Mouse (Mus musculus) stomach, embryonic 14.5 days (tissue): ENCODE measurements around the gene Bcl9. TPM values are rescaled to one million over a fixed set of nuclear protein-coding genes. Genes with fewer than 3 reads are reported as not detected.

Experiments used
- ATAC-seq: fragments of 200-750 bp; cut with Nextera tagmentation; 2 replicates; pipeline ENCODE4 v1.8.0; 2017; ENCODE audit warnings: low read depth, moderate TSS enrichment; ENCODE audit not compliant: insufficient number of reproducible peaks, insufficient read depth, low FRiP score
- H3K27ac ChIP-seq: fragments of 300-500 bp; sonication (generic); 2 replicates; pipeline ENCODE4 v1.5.1; 2014; ENCODE audit warnings: mild to moderate bottlenecking, low read length, moderate library complexity, mixed read lengths
- H3K27me3 ChIP-seq: fragments of 300-500 bp; sonication (generic); 2 replicates; pipeline ENCODE4 v1.6.1; 2014; ENCODE audit warnings: low read length, control low read depth, mixed read lengths; ENCODE audit not compliant: control insufficient read depth, insufficient read depth
- H3K36me3 ChIP-seq: fragments of 300-500 bp; sonication (generic); 2 replicates; pipeline ENCODE4 v1.6.1; 2014; ENCODE audit warnings: mild to moderate bottlenecking, control low read depth, low read length, moderate library complexity, mixed read lengths; ENCODE audit not compliant: control insufficient read depth, insufficient read depth
- H3K4me1 ChIP-seq: fragments of 300-500 bp; sonication (generic); 2 replicates; pipeline ENCODE4 v1.6.1; 2014; ENCODE audit warnings: low read length, control low read depth, mixed read lengths; ENCODE audit not compliant: control insufficient read depth, insufficient read depth
- H3K4me2 ChIP-seq: fragments of 300-500 bp; sonication (generic); replicated peaks from 2 replicates; pipeline ENCODE4 v1.6.1; 2014; ENCODE audit warnings: low read depth, low read length, control low read depth
- H3K4me3 ChIP-seq: fragments of 300-500 bp; sonication (generic); 2 replicates; pipeline ENCODE4 v1.5.1; 2014; ENCODE audit warnings: low read depth, low read length, control low read depth
- H3K9ac ChIP-seq: fragments of 300-500 bp; sonication (generic); replicated peaks from 2 replicates; pipeline ENCODE4 v1.6.1; 2014; ENCODE audit warnings: low read depth, mild to moderate bottlenecking, control low read depth, low read length, moderate library complexity, mixed read lengths
- H3K9me3 ChIP-seq: fragments of 300-500 bp; sonication (generic); 2 replicates; pipeline ENCODE4 v1.6.1; 2016; ENCODE audit warnings: low read depth, low read length, control low read depth; ENCODE audit not compliant: control insufficient read depth
- WGBS: fragments of 180-500 bp; shearing (Covaris S2); extraction: QIAGEN DNeasy Blood & Tissue Kit; methylation state at CpG from one replicate; pipeline ENCODE4 v1.1.7; 2014; 5-methylcytosine and 5-hydroxymethylcytosine counted together
- polyA plus RNA-seq: library from polyadenylated mRNA; unstranded; fragments of >200 nt; fragmentation: Nextera tagmentation; extraction: Ambion mirVana; gene quantifications from 2 replicates; pipeline ENCODE4 v1.2.1, GENCODE M21; 2014

The Bcl9 gene
- polyA plus RNA-seq, result 58.2 and 72.0 TPM in 2 replicates

DNA sequence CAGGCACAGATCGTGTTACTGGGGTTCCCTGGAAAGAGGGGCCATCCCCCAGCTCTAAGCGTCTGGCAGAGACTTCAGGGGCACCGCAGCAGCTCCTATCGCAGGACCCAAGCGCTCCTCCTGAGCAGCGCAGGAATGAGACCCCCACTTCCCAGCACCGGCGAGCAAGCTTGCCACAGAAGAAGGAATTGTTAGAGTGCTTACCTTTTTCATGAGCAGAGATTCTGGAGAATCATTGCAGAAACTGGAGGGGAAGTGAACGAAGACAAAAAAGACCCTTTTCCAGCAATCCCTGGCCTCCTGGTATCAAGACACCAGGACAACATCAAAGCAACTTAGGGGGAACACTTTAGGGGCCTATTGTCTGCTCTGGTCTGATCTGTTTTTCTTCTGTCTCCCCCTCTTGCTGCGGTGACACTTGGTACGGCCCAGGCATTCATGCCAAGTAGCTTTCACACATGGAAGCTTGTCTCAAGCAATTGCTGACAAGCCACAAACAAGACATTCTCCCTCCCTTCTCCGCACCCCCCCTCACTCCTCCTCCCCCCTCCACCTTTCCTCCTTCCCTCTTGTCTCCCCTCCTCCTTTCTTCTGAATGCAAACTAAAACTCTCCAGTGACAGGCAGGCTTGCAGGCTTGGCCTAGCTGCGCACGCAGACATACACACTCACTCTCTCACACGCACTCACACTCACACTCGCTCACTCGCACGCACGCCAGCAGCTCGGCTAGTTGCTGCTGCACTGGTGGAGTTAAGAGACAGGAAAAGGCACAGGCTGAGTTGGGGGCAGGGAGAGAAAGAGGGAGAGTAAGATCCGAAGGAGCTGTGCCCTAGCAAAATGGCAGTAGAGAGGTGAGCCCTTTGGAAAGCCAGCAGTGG, at the start of gene Bcl9:
Gene Bcl9 (minus strand): TSS at position 365 of the 880 bp plus-strand sequence.
- Histone ChIP-seq H3K4me1 (peaks cover 12% of the 10 kb centered on the region), H3K9ac (peak within 1 kb of the TSS; percentile 84), H3K9me3 (no peaks in the 10 kb centered on the region), H3K4me2 (peak within 1 kb of the TSS; percentile 77), H3K27me3 (no peaks in the 10 kb centered on the region), H3K4me3 (peak within 1 kb of the TSS; percentile 71), H3K27ac (peak within 1 kb of the TSS; percentile 99), H3K36me3 (no peaks in the 10 kb centered on the region)
- under 1% methylated on average over 21 of the region's 21 CpGs for WGBS
- ATAC-seq, result peak; percentile 79

DNA sequence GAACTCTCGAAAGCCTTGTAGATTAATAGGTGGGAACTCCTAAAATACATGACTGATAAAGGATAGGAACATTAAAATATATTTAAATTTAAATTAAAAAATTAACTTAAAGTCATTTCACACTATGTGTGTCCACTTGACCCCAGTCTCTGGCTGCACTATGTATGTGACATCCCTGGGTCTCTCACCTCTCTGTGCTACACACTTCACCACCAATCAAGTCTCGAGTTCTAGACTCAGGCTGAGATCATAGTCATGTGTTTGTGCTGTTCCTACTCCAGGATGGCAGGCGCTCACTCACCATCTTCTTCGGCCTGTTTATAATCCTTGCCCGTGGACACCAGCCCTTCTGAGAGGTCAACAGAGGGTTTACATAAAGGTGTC, 41.5 kb upstream of the Bcl9 start:
- ATAC-seq, result no peak
- H3K9ac ChIP-seq, result no peak overlapping the region
- whole genome bisulfite sequencing, result 70% methylated on average over 5 of the region's 5 CpGs
- H3K27ac ChIP-seq, result no peak overlapping the region
- H3K4me2 ChIP-seq, result no peak overlapping the region
- peaks cover 8% of the 10 kb centered on the region for H3K4me1 ChIP-seq
- H3K27me3 ChIP-seq, result no peaks in the 10 kb centered on the region
- no peaks in the 10 kb centered on the region for H3K9me3 ChIP-seq
- no peak overlapping the region for H3K4me3 ChIP-seq
- H3K36me3 ChIP-seq, result no peaks in the 10 kb centered on the region

- 31% methylated on average over 13 of the region's 13 CpGs for WGBS
- Histone ChIP-seq H3K27me3 (no peaks in the 10 kb centered on the region), H3K4me2 (no peak overlapping the region)
Measured at GRCm38 (mm10) chr3:97338522-97339192, 40.9 kb upstream of the Bcl9 start.

GRCm38 (mm10) chr3:97337306-97337705, 39.6 kb upstream of the Bcl9 start:
- no peak overlapping the region for H3K27ac ChIP-seq
- H3K4me3 ChIP-seq, result no peak overlapping the region
- peaks cover 8% of the 10 kb centered on the region for H3K4me1 ChIP-seq
- peak; percentile 44; the same call in 1 of the 2 replicates for ATAC-seq
- WGBS, result 22% methylated on average over 11 of the region's 11 CpGs
- no peaks in the 10 kb centered on the region for H3K9me3 ChIP-seq
- H3K9ac ChIP-seq, result no peak overlapping the region
- H3K36me3 ChIP-seq, result no peaks in the 10 kb centered on the region
- 0 out of 2 replicates have a peak overlapping the region, but pooled peaks have one; percentile 5 for H3K4me2 ChIP-seq
- no peaks in the 10 kb centered on the region for H3K27me3 ChIP-seq

More at GRCm38 (mm10) chr3:97338522-97339192, 40.9 kb upstream of the Bcl9 start:
- Histone ChIP-seq H3K27ac (no peak overlapping the region), H3K4me3 (no peak overlapping the region), H3K9ac (no peak overlapping the region), H3K4me1 (peaks cover 8% of the 10 kb centered on the region), H3K9me3 (no peaks in the 10 kb centered on the region), H3K36me3 (no peaks in the 10 kb centered on the region)
- peak; percentile 56; the same call in 1 of the 2 replicates for ATAC-seq

DNA sequence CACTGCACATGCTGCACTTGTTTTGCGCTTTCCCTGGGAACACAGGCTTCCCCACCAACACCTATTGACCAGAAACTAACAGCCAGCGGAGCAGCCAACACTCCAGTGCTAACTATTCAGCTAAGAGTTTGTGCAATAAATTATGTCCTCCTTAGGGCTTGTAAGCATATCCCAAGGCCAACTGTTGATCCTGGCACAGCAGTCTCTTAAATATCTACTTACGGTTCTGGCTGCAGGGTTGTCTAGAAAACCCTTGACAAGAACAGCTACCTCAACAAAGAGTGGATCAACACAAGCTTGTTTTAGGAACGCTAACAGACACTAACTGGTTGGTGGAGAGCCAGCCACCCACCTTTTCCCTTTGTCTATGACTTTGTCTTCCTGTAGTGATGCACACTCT, 38.6 kb upstream of the Bcl9 start:
- Histone ChIP-seq H3K36me3 (no peaks in the 10 kb centered on the region), H3K4me1 (peaks cover 8% of the 10 kb centered on the region), H3K27me3 (no peaks in the 10 kb centered on the region), H3K4me3 (no peak overlapping the region), H3K27ac (no peak overlapping the region), H3K9ac (no peak overlapping the region), H3K4me2 (no peak overlapping the region), H3K9me3 (no peaks in the 10 kb centered on the region)
- no peak for ATAC-seq
- WGBS, result 67% methylated on average over 4 of the region's 4 CpGs

DNA sequence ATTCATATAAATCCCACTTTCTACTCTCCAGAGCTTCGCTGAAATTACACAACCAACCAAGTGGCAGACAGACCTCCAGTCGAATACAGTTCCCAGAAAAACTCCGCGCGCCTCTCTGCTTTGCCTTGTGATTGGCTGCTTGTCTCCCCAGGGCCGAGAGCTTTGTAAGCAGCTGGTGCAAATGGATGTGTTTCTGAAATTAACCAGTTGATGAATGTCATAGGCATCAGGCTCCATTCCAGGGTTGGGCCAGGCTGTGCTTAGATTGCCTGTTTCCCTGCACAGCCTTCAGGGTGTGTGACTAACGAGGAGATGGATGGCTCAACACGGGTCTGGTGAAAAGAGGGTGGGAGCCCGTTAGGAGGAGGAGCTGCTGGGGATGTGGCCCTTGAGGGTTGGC, 36.9 kb upstream of the Bcl9 start:
- no peaks in the 10 kb centered on the region for H3K36me3 ChIP-seq
- no peaks in the 10 kb centered on the region for H3K27me3 ChIP-seq
- no peaks in the 10 kb centered on the region for H3K9me3 ChIP-seq
- no peak overlapping the region for H3K4me3 ChIP-seq
- H3K9ac ChIP-seq, result no peak overlapping the region
- H3K4me1 ChIP-seq, result peaks cover 8% of the 10 kb centered on the region
- H3K27ac ChIP-seq, result no peak overlapping the region
- no peak overlapping the region for H3K4me2 ChIP-seq
- WGBS, result 37% methylated on average over 9 of the region's 9 CpGs
- ATAC-seq, result no peak

DNA sequence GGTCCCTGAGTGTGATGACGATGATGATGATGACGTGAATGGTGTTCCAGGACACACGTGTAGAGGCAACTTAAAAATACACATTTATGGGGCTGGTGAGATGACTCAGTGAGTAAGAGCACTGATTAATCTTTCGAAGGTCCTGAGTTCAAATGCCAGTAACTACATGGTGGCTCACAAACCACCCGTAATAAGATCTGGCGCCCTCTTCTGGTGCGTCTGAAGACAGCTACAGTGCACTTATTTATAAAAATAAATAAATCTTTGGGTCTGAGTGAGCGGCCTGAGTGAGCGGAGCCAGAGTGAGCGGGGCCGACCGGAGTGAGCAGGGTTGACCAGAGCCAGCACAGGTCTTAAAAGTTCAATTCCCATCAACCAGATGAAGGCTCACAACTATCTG, 34.5 kb upstream of the Bcl9 start:
- no peak for ATAC-seq
- Histone ChIP-seq H3K9me3 (no peaks in the 10 kb centered on the region), H3K9ac (no peak overlapping the region), H3K4me2 (no peak overlapping the region), H3K4me3 (no peak overlapping the region), H3K27me3 (no peaks in the 10 kb centered on the region), H3K27ac (no peak overlapping the region), H3K36me3 (no peaks in the 10 kb centered on the region), H3K4me1 (peaks cover 2% of the 10 kb centered on the region)
- whole genome bisulfite sequencing, result 87% methylated on average over 12 of the region's 12 CpGs

- WGBS, result 94% methylated on average over 2 of the region's 2 CpGs
- no peaks in the 10 kb centered on the region for H3K9me3 ChIP-seq
- H3K9ac ChIP-seq, result no peak overlapping the region
- no peak for ATAC-seq
- H3K27ac ChIP-seq, result no peak overlapping the region
- H3K36me3 ChIP-seq, result no peaks in the 10 kb centered on the region
- H3K4me3 ChIP-seq, result no peak overlapping the region
- 0 out of 2 replicates have a peak, but pooled peaks cover 4% of the 10 kb centered on the region for H3K4me1 ChIP-seq
- no peak overlapping the region for H3K4me2 ChIP-seq
- H3K27me3 ChIP-seq, result no peaks in the 10 kb centered on the region
Measured at GRCm38 (mm10) chr3:97327809-97328208, 30.1 kb upstream of the Bcl9 start.
